31 mouse cellular contexts compared by ENCODE assay signal in the genomic region with DNA sequence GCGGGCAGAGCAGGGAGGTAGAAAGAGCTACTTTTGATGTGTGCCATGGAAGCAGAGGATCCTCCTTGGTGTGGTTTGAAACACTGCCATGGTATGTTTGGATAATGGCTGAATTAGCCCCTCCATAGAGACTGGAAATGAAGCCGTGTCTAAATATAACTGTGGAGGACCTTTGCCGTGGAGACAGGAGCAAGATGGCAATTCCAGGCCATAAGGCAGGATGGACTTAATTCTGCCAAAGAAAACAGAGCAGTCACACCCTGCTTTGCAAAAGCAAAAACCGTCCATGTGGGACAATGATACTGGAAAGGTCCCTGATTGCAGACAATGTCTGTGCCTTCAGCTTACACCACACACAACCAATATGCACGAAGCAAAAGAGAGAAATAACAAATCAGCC. TPM values are rescaled to one million over a fixed set of nuclear protein-coding genes. Genes with fewer than 3 reads are reported as not detected.
DNase-seq lines count a peak whose midpoint lies in the region; ATAC-seq and TF ChIP-seq lines count a peak whose summit lies in the region.
"Had no signal": no experiment of that assay in that cellular context is flagged by ENCODE, and none has a peak within 500 bp of the region (broad histone marks: within the 10 kb centered on the region; RNA-seq: fewer than 3 reads in every experiment).

No protein-coding gene starts in this region.

- H3K4me3 ChIP-seq in heart, adult 2 months, result no peak overlapping the region
- no peak overlapping the region for H3K4me3 ChIP-seq in midbrain, embryonic 11.5 days (ENCODE audit: low read depth, low read length)
- no peak overlapping the region for H3K4me3 ChIP-seq in midbrain, embryonic 16.5 days (ENCODE audit: low read depth, low read length)
- H3K4me3 ChIP-seq in heart, embryonic 12.5 days, result no peak overlapping the region
- H3K4me3 ChIP-seq: embryonic facial prominence, embryonic 12.5 days; erythroblast, embryonic 14.5 days; hindbrain, embryonic 10.5 days; hindbrain, embryonic 15.5 days; layer of hippocampus, adult 2 months; limb, embryonic 13.5 days; midbrain, embryonic 15.5 days; neural tube, embryonic 13.5 days had no signal

- H3K9me3 ChIP-seq in midbrain, embryonic 11.5 days (ENCODE audit: control insufficient read depth, low read length), result no peaks in the 10 kb centered on the region
- H3K9me3 ChIP-seq in midbrain, embryonic 16.5 days (replicated peaks; ENCODE audit: control insufficient read depth, low read length, poor library complexity, severe bottlenecking), result no peaks in the 10 kb centered on the region
- H3K9me3 ChIP-seq in heart, embryonic 12.5 days (replicated peaks), result no peaks in the 10 kb centered on the region
- H3K9me3 ChIP-seq: embryonic facial prominence, embryonic 12.5 days; hindbrain, embryonic 10.5 days; hindbrain, embryonic 15.5 days; limb, embryonic 13.5 days; midbrain, embryonic 15.5 days; neural tube, embryonic 13.5 days had no signal

- intact Hi-C loops in heart, adult 2 months (cut with DNase I), result no loop called here

- TF ChIP-seq EP300 in heart, adult 2 months (IDR thresholded peaks at IDR 0.05; ENCODE audit: insufficient read depth, low read depth, low read length), result peak; percentile 89

- peaks cover 12% of the 10 kb centered on the region for H3K36me3 ChIP-seq in heart, adult 2 months (ENCODE audit: control insufficient read depth, insufficient read depth, low read length)
- H3K36me3 ChIP-seq in midbrain, embryonic 11.5 days (ENCODE audit: control insufficient read depth, insufficient read depth, low read length), result no peaks in the 10 kb centered on the region
- H3K36me3 ChIP-seq in midbrain, embryonic 16.5 days (ENCODE audit: control insufficient read depth, insufficient read depth, low read length), result no peaks in the 10 kb centered on the region
- no peaks in the 10 kb centered on the region for H3K36me3 ChIP-seq in heart, embryonic 12.5 days
- H3K36me3 ChIP-seq: embryonic facial prominence, embryonic 12.5 days; hindbrain, embryonic 10.5 days; hindbrain, embryonic 15.5 days; limb, embryonic 13.5 days; midbrain, embryonic 15.5 days; neural tube, embryonic 13.5 days had no signal

- H3K79me2 ChIP-seq in heart, adult 2 months (replicated peaks; ENCODE audit: control insufficient read depth, insufficient read depth, low read length), result no peaks in the 10 kb centered on the region

- WGBS in heart, adult 2 months, result 20% methylated on average over 5 of the region's 5 CpGs
- 74% methylated on average over 5 of the region's 5 CpGs for WGBS in midbrain, embryonic 11.5 days
- 80% methylated on average over 5 of the region's 5 CpGs for WGBS in midbrain, embryonic 16.5 days
- WGBS in heart, embryonic 12.5 days, result 44% methylated on average over 5 of the region's 5 CpGs

- peak in 1 of 2 experiments; percentile 39 for DNase-seq in heart, adult 2 months
- no peak for DNase-seq in heart, postnatal 4 days
- peak; percentile 61 for DNase-seq in midbrain, embryonic 11.5 days (ENCODE audit: low spot score, missing footprints)
- no peak for DNase-seq in MN1 (ENCODE audit: low spot score)
- DNase-seq in left cerebral cortex, adult 18-20 months (ENCODE audit: low spot score in 2 of 2), result no peak
- DNase-seq: adrenal gland, adult 8-10 months; B cell, adult 2 months; cerebellum, adult 8-10 months; cerebellum, postnatal 25 days; gastrocnemius, postnatal 10 days; kidney, adult 11 months; kidney, postnatal 25 days; lung, embryonic 14.5 days; lung, postnatal 14 days; thymus, adult 2 months; thymus, postnatal 36 days had no signal

- H3K9ac ChIP-seq in heart, adult 2 months (ENCODE audit: low read depth, low read length), result no peak overlapping the region
- no peak overlapping the region for H3K9ac ChIP-seq in midbrain, embryonic 11.5 days (ENCODE audit: low read length)
- no peak overlapping the region for H3K9ac ChIP-seq in midbrain, embryonic 16.5 days (ENCODE audit: low read depth, low read length)
- no peak overlapping the region for H3K9ac ChIP-seq in heart, embryonic 12.5 days
- H3K9ac ChIP-seq: embryonic facial prominence, embryonic 12.5 days; hindbrain, embryonic 15.5 days; limb, embryonic 13.5 days; lung, embryonic 14.5 days; midbrain, embryonic 15.5 days; neural tube, embryonic 13.5 days had no signal

- TF ChIP-seq CTCF in heart, adult 2 months (IDR thresholded peaks at IDR 0.05), result no peak

- H3K4me2 ChIP-seq in midbrain, embryonic 11.5 days, result no peak overlapping the region
- H3K4me2 ChIP-seq in midbrain, embryonic 16.5 days (ENCODE audit: low read length), result no peak overlapping the region
- H3K4me2 ChIP-seq in heart, embryonic 12.5 days, result no peak overlapping the region
- H3K4me2 ChIP-seq: embryonic facial prominence, embryonic 12.5 days; hindbrain, embryonic 15.5 days; limb, embryonic 13.5 days; lung, embryonic 14.5 days; midbrain, embryonic 15.5 days; neural tube, embryonic 13.5 days had no signal

- no peaks in the 10 kb centered on the region for H3K27me3 ChIP-seq in heart, adult 2 months (ENCODE audit: control insufficient read depth, insufficient read depth, low read length)
- peaks cover 14% of the 10 kb centered on the region for H3K27me3 ChIP-seq in midbrain, embryonic 11.5 days (ENCODE audit: control insufficient read depth, insufficient read depth, low read length)
- H3K27me3 ChIP-seq in midbrain, embryonic 16.5 days (ENCODE audit: control insufficient read depth, insufficient read depth, low read depth, low read length), result peaks cover 5% of the 10 kb centered on the region; the same call in 1 of the 2 replicates
- peaks cover 18% of the 10 kb centered on the region; the same call in 1 of the 2 replicates for H3K27me3 ChIP-seq in heart, embryonic 12.5 days (replicated peaks)

- peaks cover 31% of the 10 kb centered on the region for H3K4me1 ChIP-seq in heart, adult 2 months (ENCODE audit: control insufficient read depth, insufficient read depth, low read length)
- H3K4me1 ChIP-seq in midbrain, embryonic 11.5 days (ENCODE audit: control insufficient read depth, insufficient read depth, low read length), result peaks cover 7% of the 10 kb centered on the region
- peaks cover 4% of the 10 kb centered on the region; the same call in 1 of the 2 replicates for H3K4me1 ChIP-seq in midbrain, embryonic 16.5 days (ENCODE audit: control insufficient read depth, insufficient read depth, low read length)
- peaks cover 40% of the 10 kb centered on the region for H3K4me1 ChIP-seq in heart, embryonic 12.5 days (replicated peaks)

- peak; percentile 41; the same call in 1 of the 2 replicates for TF ChIP-seq POLR2A in heart, adult 2 months (IDR thresholded peaks at IDR 0.05; ENCODE audit: insufficient read depth, low read depth, low read length)

- peak overlapping the region; percentile 76 for H3K27ac ChIP-seq in heart, adult 2 months
- no peak overlapping the region for H3K27ac ChIP-seq in midbrain, embryonic 11.5 days (ENCODE audit: low read depth, low read length)
- no peak overlapping the region for H3K27ac ChIP-seq in midbrain, embryonic 16.5 days (ENCODE audit: low read length)
- peak overlapping the region; percentile 41; the same call in 1 of the 2 replicates for H3K27ac ChIP-seq in heart, embryonic 12.5 days (ENCODE audit: poor library complexity, severe bottlenecking)
- H3K27ac ChIP-seq: embryonic facial prominence, embryonic 12.5 days; hindbrain, embryonic 10.5 days; hindbrain, embryonic 15.5 days; layer of hippocampus, adult 2 months; limb, embryonic 13.5 days; midbrain, embryonic 15.5 days; neural tube, embryonic 13.5 days had no signal

- no peak for ATAC-seq in midbrain, embryonic 11.5 days (ENCODE audit: low FRiP score)
- no peak for ATAC-seq in midbrain, embryonic 16.5 days
- no peak for ATAC-seq in heart, embryonic 12.5 days (ENCODE audit: insufficient number of reproducible peaks, low FRiP score)
- ATAC-seq: activated CD4-positive, CD25-positive, alpha-beta regulatory T cell, adult 4 months; forebrain, embryonic 16.5 days; inflammation-experienced regulatory T-cells, adult 6 months; midbrain, embryonic 15.5 days had no signal

RNA-seq across cellular contexts. Expression of a gene that starts 30.1 kb away (rescaled TPM):
- total RNA-seq in heart, adult 2 months (2021), result 100 to 1,000 TPM; 181 to 206 TPM
- polyA plus RNA-seq in heart, adult 2 months (2012; rRNA removed), result 193 and 244 TPM in 2 replicates
- total RNA-seq in heart, postnatal 4 days (2021), result 10 to 100 TPM; 71.7 to 82.2 TPM
- not detected in 2 replicates for polyA plus RNA-seq in midbrain, embryonic 11.5 days (2014; fragmentation: Nextera tagmentation; extraction: Ambion mirVana)
- polyA plus RNA-seq in midbrain, embryonic 16.5 days (2015; fragmentation: Nextera tagmentation; extraction: Ambion mirVana), result 0.43 and 0.45 TPM in 2 replicates
- 0.65 and 0.66 TPM in 2 replicates for polyA plus RNA-seq in heart, embryonic 12.5 days (2016; fragmentation: Nextera tagmentation; extraction: Ambion mirVana)
- total RNA-seq in left cerebral cortex, adult 18-20 months (2021), result 10 to 100 TPM; 65.2 to 87.4 TPM
- polyA plus RNA-seq: activated CD4-positive, CD25-positive, alpha-beta regulatory T cell, adult 4 months; embryonic facial prominence, embryonic 12.5 days; forebrain, embryonic 11.5 days; forebrain, embryonic 16.5 days; inflammation-experienced regulatory T-cells, adult 6 months; kidney, embryonic 14.5 days; lung, embryonic 14.5 days; midbrain, embryonic 15.5 days; neural tube, embryonic 13.5 days had no signal

RNA-seq across cellular contexts. Expression of a gene that starts 42.8 kb away (rescaled TPM):
- 10 to 100 TPM; 19.0 to 24.4 TPM for total RNA-seq in heart, adult 2 months (2021)
- 10.2 and 12.4 TPM in 2 replicates for polyA plus RNA-seq in heart, adult 2 months (2012; rRNA removed)
- 10 to 100 TPM; 23.2 to 23.8 TPM for total RNA-seq in heart, postnatal 4 days (2021)
- 4.9 and 5.6 TPM in 2 replicates for polyA plus RNA-seq in midbrain, embryonic 11.5 days (2014; fragmentation: Nextera tagmentation; extraction: Ambion mirVana)
- polyA plus RNA-seq in midbrain, embryonic 16.5 days (2015; fragmentation: Nextera tagmentation; extraction: Ambion mirVana), result 2.6 TPM in 2 replicates
- polyA plus RNA-seq in heart, embryonic 12.5 days (2016; fragmentation: Nextera tagmentation; extraction: Ambion mirVana), result 39.1 and 39.2 TPM in 2 replicates
- 1 to 10 TPM; 2.8 to 4.5 TPM for total RNA-seq in left cerebral cortex, adult 18-20 months (2021)

RNA-seq across cellular contexts. Expression of a gene that starts 48.1 kb away (rescaled TPM):
- 10 to 100 TPM in 1 of 2 experiments, 1 to 10 TPM in 1; 7.9 to 11.4 TPM for total RNA-seq in heart, adult 2 months (2021)
- 16.3 and 23.2 TPM in 2 replicates for polyA plus RNA-seq in heart, adult 2 months (2012; rRNA removed)
- 10 to 100 TPM; 16.7 to 19.5 TPM for total RNA-seq in heart, postnatal 4 days (2021)
- 1.2 and 2.1 TPM in 2 replicates for polyA plus RNA-seq in midbrain, embryonic 11.5 days (2014; fragmentation: Nextera tagmentation; extraction: Ambion mirVana)
- 1.2 and 1.9 TPM in 2 replicates for polyA plus RNA-seq in midbrain, embryonic 16.5 days (2015; fragmentation: Nextera tagmentation; extraction: Ambion mirVana)
- polyA plus RNA-seq in heart, embryonic 12.5 days (2016; fragmentation: Nextera tagmentation; extraction: Ambion mirVana), result 22.3 and 26.0 TPM in 2 replicates
- total RNA-seq in left cerebral cortex, adult 18-20 months (2021), result 1 to 10 TPM; 7.3 to 8.0 TPM

Comparison
In these comparisons a context has a peak if more than half of its experiments do, and no peak if none do; other contexts are left out.
1. RNA of a gene that starts 30.1 kb away (polyA plus RNA-seq): 193 to 244 TPM in heart, adult 2 months; 0.65 to 0.66 TPM in heart, embryonic 12.5 days, 0.43 to 0.45 TPM in midbrain, embryonic 16.5 days and not detected in midbrain, embryonic 11.5 days; every median in the first group is over 100 times any median in the second.
2. H3K27ac ChIP-seq: peak in heart, adult 2 months (single experiment) and heart, embryonic 12.5 days (single experiment); none in midbrain, embryonic 11.5 days (single experiment) and midbrain, embryonic 16.5 days (single experiment).